Mouse (Mus musculus): ENCODE data around the gene Tm9sf3. TPM values are rescaled to one million over a fixed set of nuclear protein-coding genes. Genes with fewer than 3 reads are reported as not detected.
"Not testable (repeated sequence)": the region's sequence is repeated elsewhere in the genome, so short reads cannot be mapped to it uniquely, and the experiment has no call there.

The Tm9sf3 gene
- 49.5 TPM for polyA plus RNA-seq (2012; fragmentation: generic; extraction: Trizol)
- long read RNA-seq, experiment 1, transcript Tm9sf3-202 (15 exons, 3,170 nt): major isoform, 26 of 45 reads
- long read RNA-seq, experiment 1, partial matches to known transcripts: 11 of 45 reads
- long read RNA-seq, experiment 1, other reads (novel, unspliced or antisense): 8 of 45 reads
- long read RNA-seq, experiment 2, transcript Tm9sf3-202 (15 exons, 3,170 nt): major isoform, 132 of 155 reads
- long read RNA-seq, experiment 2, partial matches to known transcripts: 15 of 155 reads
- long read RNA-seq, experiment 2, other reads (novel, unspliced or antisense): 8 of 155 reads

GRCm38 (mm10) chr19:41263630-41264295 lies at the start of gene Tm9sf3:
Gene Tm9sf3 (minus strand): TSS chr19:41263997.
- peaks cover 6% of the 10 kb centered on the region for H3K36me3 ChIP-seq (ENCODE audit: control insufficient read depth, insufficient read depth)

GRCm38 (mm10) chr19:41312587-41312986 lies 48.8 kb upstream of the Tm9sf3 start:
- not testable (repeated sequence) for H3K79me3 ChIP-seq (ENCODE audit: low read depth); H3ac ChIP-seq (ENCODE audit: control insufficient read depth, insufficient read length, low read depth); H3K79me2 ChIP-seq (ENCODE audit: control insufficient read depth, insufficient read depth); H3K36me3 ChIP-seq (ENCODE audit: control insufficient read depth, insufficient read depth); H3K4me3 ChIP-seq (ENCODE audit: insufficient read depth, poor library complexity, severe bottlenecking)
- H3K27me3 ChIP-seq (ENCODE audit: control insufficient read depth, insufficient read depth, insufficient read length): peaks cover 42% of the 10 kb centered on the region

More at GRCm38 (mm10) chr19:41263630-41264295, at the start of gene Tm9sf3:
- peak within 1 kb of the TSS; percentile 73 for H3K4me3 ChIP-seq (ENCODE audit: insufficient read depth, poor library complexity, severe bottlenecking)
- no peaks in the 10 kb centered on the region for H3K27me3 ChIP-seq (ENCODE audit: control insufficient read depth, insufficient read depth, insufficient read length)
- peaks cover 44% of the 10 kb centered on the region for H3K79me3 ChIP-seq (ENCODE audit: low read depth)
- TF ChIP-seq MAX (IDR thresholded peaks at IDR 0.05): no peak
- TF ChIP-seq MYOG (IDR thresholded peaks at IDR 0.05; ENCODE audit: control insufficient read depth, extremely low read depth, insufficient read length): no peak
- no peak for TF ChIP-seq CEBPB (IDR thresholded peaks at IDR 0.05; ENCODE audit: low read depth)
- no peak for TF ChIP-seq MYOD1 (IDR thresholded peaks at IDR 0.05; ENCODE audit: control insufficient read depth, insufficient read length, low read depth)
- TF ChIP-seq FOSL1 (IDR thresholded peaks at IDR 0.05; ENCODE audit: insufficient read depth, low read length, poor library complexity, severe bottlenecking): no peak
- peaks cover 49% of the 10 kb centered on the region for H3K79me2 ChIP-seq (ENCODE audit: control insufficient read depth, insufficient read depth)
- H3ac ChIP-seq (ENCODE audit: control insufficient read depth, insufficient read length, low read depth): peak within 1 kb of the TSS; percentile 100

GRCm38 (mm10) chr19:41312027-41312426 lies 48.2 kb upstream of the Tm9sf3 start:
- Histone ChIP-seq H3K4me3 (ENCODE audit: insufficient read depth, poor library complexity, severe bottlenecking) (no peak overlapping the region), H3K27me3 (ENCODE audit: control insufficient read depth, insufficient read depth, insufficient read length) (peaks cover 43% of the 10 kb centered on the region), H3K79me2 (ENCODE audit: control insufficient read depth, insufficient read depth) (no peaks in the 10 kb centered on the region), H3ac (ENCODE audit: control insufficient read depth, insufficient read length, low read depth) (no peak overlapping the region), H3K79me3 (ENCODE audit: low read depth) (no peaks in the 10 kb centered on the region), H3K36me3 (ENCODE audit: control insufficient read depth, insufficient read depth) (no peaks in the 10 kb centered on the region)
- TF ChIP-seq MAX (IDR thresholded peaks at IDR 0.05) (no peak), CTCF (IDR thresholded peaks at IDR 0.05; ENCODE audit: control insufficient read depth, insufficient read depth, insufficient read length) (no peak), USF1 (IDR thresholded peaks at IDR 0.05; ENCODE audit: low read depth) (no peak)

GRCm38 (mm10) chr19:41310971-41311703 lies 47.3 kb upstream of the Tm9sf3 start:
- no peak overlapping the region for H3ac ChIP-seq (ENCODE audit: control insufficient read depth, insufficient read length, low read depth)
- no peaks in the 10 kb centered on the region for H3K79me3 ChIP-seq (ENCODE audit: low read depth)
- H3K36me3 ChIP-seq (ENCODE audit: control insufficient read depth, insufficient read depth): no peaks in the 10 kb centered on the region
- H3K27me3 ChIP-seq (ENCODE audit: control insufficient read depth, insufficient read depth, insufficient read length): peaks cover 40% of the 10 kb centered on the region
- no peak overlapping the region for H3K4me3 ChIP-seq (ENCODE audit: insufficient read depth, poor library complexity, severe bottlenecking)
- no peak for TF ChIP-seq MAX (IDR thresholded peaks at IDR 0.05)
- no peak for TF ChIP-seq MYOG (IDR thresholded peaks at IDR 0.05; ENCODE audit: control insufficient read depth, extremely low read depth, insufficient read length)
- no peak for TF ChIP-seq CEBPB (IDR thresholded peaks at IDR 0.05; ENCODE audit: low read depth)
- TF ChIP-seq CTCF (IDR thresholded peaks at IDR 0.05; ENCODE audit: control insufficient read depth, insufficient read depth, insufficient read length): no peak
- TF ChIP-seq MYOD1 (IDR thresholded peaks at IDR 0.05; ENCODE audit: control insufficient read depth, insufficient read length, low read depth): no peak
- TF ChIP-seq FOSL1 (IDR thresholded peaks at IDR 0.05; ENCODE audit: insufficient read depth, low read length, poor library complexity, severe bottlenecking): no peak
- no peak for TF ChIP-seq USF1 (IDR thresholded peaks at IDR 0.05; ENCODE audit: low read depth)
- no peaks in the 10 kb centered on the region for H3K79me2 ChIP-seq (ENCODE audit: control insufficient read depth, insufficient read depth)

GRCm38 (mm10) chr19:41303933-41304332 lies 40.1 kb upstream of the Tm9sf3 start:
- no peaks in the 10 kb centered on the region for H3K79me3 ChIP-seq (ENCODE audit: low read depth)
- no peak overlapping the region for H3ac ChIP-seq (ENCODE audit: control insufficient read depth, insufficient read length, low read depth)
- peaks cover 73% of the 10 kb centered on the region for H3K27me3 ChIP-seq (ENCODE audit: control insufficient read depth, insufficient read depth, insufficient read length)
- no peak overlapping the region for H3K4me3 ChIP-seq (ENCODE audit: insufficient read depth, poor library complexity, severe bottlenecking)
- H3K79me2 ChIP-seq (ENCODE audit: control insufficient read depth, insufficient read depth): no peaks in the 10 kb centered on the region
- H3K36me3 ChIP-seq (ENCODE audit: control insufficient read depth, insufficient read depth): no peaks in the 10 kb centered on the region
- TF ChIP-seq MYOG (IDR thresholded peaks at IDR 0.05; ENCODE audit: control insufficient read depth, extremely low read depth, insufficient read length): no peak
- no peak for TF ChIP-seq MAX (IDR thresholded peaks at IDR 0.05)
- no peak for TF ChIP-seq MYOD1 (IDR thresholded peaks at IDR 0.05; ENCODE audit: control insufficient read depth, insufficient read length, low read depth)
- TF ChIP-seq FOSL1 (IDR thresholded peaks at IDR 0.05; ENCODE audit: insufficient read depth, low read length, poor library complexity, severe bottlenecking): no peak
- no peak for TF ChIP-seq CEBPB (IDR thresholded peaks at IDR 0.05; ENCODE audit: low read depth)
- no peak for TF ChIP-seq USF1 (IDR thresholded peaks at IDR 0.05; ENCODE audit: low read depth)
- TF ChIP-seq CTCF (IDR thresholded peaks at IDR 0.05; ENCODE audit: control insufficient read depth, insufficient read depth, insufficient read length): no peak
